Mouse (Mus musculus): ENCODE measurements around the gene Mtch2. TPM values are rescaled to one million over a fixed set of nuclear protein-coding genes. Genes with fewer than 3 reads are reported as not detected.

The Mtch2 gene
- polyA plus RNA-seq (2012; rRNA removed): 157 and 167 TPM in 2 replicates

GRCm38 (mm10) chr2:90846955-90847680 is at the start of gene Mtch2:
Gene Mtch2 (plus strand): TSS chr2:90847155.

GRCm38 (mm10) chr2:90885218-90886041 is 38.5 kb downstream of the Mtch2 start, which contains the start of gene C1qtnf4:
Gene C1qtnf4 (plus strand): TSS chr2:90885860.

GRCm38 (mm10) chr2:90904076-90904855 is 57.3 kb downstream of the Mtch2 start, which contains the start of the genes Kbtbd4 and Ndufs3:
Gene Kbtbd4 (plus strand): TSS chr2:90904740.
Gene Ndufs3 (minus strand): TSS chr2:90904827.

Other genes starting within 250 kb of the Mtch2 start
- gene Nup160, start 169.9 kb upstream of the Mtch2 start, polyA plus RNA-seq (2012; rRNA removed): 17.4 and 21.1 TPM in 2 replicates
- gene Fnbp4, start 101.8 kb upstream of the Mtch2 start, polyA plus RNA-seq (2012; rRNA removed): 93.4 and 106 TPM in 2 replicates
- gene Agbl2, start 64.4 kb upstream of the Mtch2 start, polyA plus RNA-seq (2012; rRNA removed): 0.61 and 0.71 TPM in 2 replicates
- 172 and 186 TPM in 2 replicates for gene C1qtnf4, start 38.7 kb downstream of the Mtch2 start, polyA plus RNA-seq (2012; rRNA removed)
- 37.4 and 38.9 TPM in 2 replicates for gene Kbtbd4, start 57.6 kb downstream of the Mtch2 start, polyA plus RNA-seq (2012; rRNA removed)
- gene Ndufs3, start 57.7 kb downstream of the Mtch2 start, polyA plus RNA-seq (2012; rRNA removed): 162 and 177 TPM in 2 replicates
- gene Celf1, start 93.2 kb downstream of the Mtch2 start, polyA plus RNA-seq (2012; rRNA removed): 107 and 116 TPM in 2 replicates
- 0.47 and 1.6 TPM in 2 replicates for gene Rapsn, start 188.5 kb downstream of the Mtch2 start, polyA plus RNA-seq (2012; rRNA removed)
- gene Psmc3, start 206.9 kb downstream of the Mtch2 start, polyA plus RNA-seq (2012; rRNA removed): 177 and 184 TPM in 2 replicates
- 47.5 and 52.9 TPM in 2 replicates for gene Slc39a13, start 223.3 kb downstream of the Mtch2 start, polyA plus RNA-seq (2012; rRNA removed)
- 4.8 and 6.0 TPM in 2 replicates for gene Spi1, start 235.2 kb downstream of the Mtch2 start, polyA plus RNA-seq (2012; rRNA removed)

All from central nervous system, embryonic 18 days (tissue).